Mouse (Mus musculus) right cerebral cortex, postnatal 25 days (tissue): ENCODE data around the gene Brd2.

Experiments
- DNase-seq: peaks from one replicate; pipeline ENCODE4 v3.0.0; 2022

Gene Brd2

GRCm38 (mm10) chr17:34078148-34078547 lies 44.3 kb downstream of the Brd2 start:
- DNase-seq = no peak

DNA sequence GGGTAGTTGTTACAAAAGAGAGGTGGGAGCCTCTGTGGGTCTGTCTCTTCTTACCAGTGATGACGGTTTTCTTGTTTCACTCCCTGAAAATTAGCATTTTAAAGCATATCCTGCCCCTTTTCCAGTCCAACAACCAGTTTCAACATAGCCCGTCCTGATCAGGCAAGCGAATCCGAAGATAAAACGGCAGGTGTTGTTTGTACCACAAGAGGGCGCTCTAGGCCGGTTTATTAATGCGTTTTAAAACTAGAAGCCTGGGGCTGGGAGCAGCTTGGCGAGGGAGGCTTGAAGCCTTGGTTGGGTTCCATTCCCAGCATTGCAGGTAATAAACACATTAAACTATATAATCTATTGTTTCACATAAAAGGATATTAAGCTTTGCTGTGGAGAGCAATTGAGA lies 44.9 kb downstream of the Brd2 start:
- DNase-seq = peak; percentile 40

DNA sequence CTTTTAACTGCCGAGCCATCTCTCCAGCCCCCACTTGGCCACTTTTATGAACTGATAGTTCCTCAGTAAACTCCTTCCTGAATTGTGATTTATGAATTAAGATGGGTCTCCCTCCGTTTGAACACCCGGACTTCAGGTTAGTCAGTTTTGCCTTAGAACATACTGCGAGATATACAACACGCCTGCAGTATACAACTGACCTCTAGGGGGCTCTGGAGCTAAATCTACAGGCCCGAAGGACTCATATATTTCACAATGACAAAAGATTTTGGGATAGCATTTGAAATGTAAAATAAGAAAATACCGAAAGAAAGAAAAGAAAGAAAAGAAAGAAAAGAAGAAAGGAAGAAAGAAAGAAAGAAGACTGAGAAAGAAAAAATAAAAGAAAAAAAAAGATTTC lies 47.2 kb downstream of the Brd2 start:
- peak; percentile 21 for DNase-seq

- no peak for DNase-seq
These were observed 50.3 kb downstream of the Brd2 start for GRCm38 (mm10) chr17:34072091-34072490.

DNA sequence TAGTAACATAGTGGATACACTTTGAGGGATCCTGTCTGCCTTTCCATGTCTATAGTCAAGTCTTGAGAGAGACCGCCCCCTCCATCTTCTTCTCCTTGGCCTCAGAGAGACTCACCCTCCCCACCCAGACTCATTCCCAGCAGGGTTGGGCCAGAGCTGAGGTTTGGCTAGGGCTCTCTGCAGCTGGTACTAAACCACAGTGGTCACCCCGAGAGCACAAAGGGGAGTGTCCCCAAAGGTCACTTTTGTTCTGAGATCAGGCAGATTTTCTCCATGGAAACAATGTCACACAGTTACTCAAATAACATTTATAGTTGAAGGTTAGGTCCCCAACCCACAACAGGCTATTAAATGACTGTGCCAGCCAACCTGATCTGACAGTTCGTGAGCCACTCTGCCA lies 53.6 kb downstream of the Brd2 start:
- no peak for DNase-seq
